Mouse (Mus musculus) c-Kit-positive CD71-negative TER-119-negative erythroid progenitor cells, embryonic 14.5 days (primary cell): ENCODE data around the gene Gm49395.

Experiments used
- DNase-seq: peaks from one replicate; pipeline ENCODE4 v3.0.0-alpha.2; 2013; ENCODE audit warnings: low read depth

Gene Gm49395

DNA sequence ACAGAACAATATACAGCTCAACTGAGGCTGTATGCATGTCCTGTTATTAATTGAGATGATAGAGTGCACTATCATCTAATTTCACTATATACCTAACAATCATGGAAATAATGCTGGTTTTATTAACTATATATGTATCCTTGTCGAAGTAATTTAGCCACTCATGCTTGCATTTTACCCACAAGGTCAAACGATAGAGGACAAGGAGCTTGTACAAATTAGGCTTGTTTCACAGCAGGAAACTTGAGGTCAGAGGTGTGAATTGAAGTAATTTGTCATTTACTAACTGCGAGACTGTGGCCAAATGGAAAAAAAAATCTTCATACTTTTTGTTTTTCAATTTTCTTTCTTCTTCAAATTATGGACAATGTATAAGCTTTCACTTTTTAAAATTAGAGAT is 3.5 kb downstream of the Gm49395 start:
- no peak for DNase-seq

DNA sequence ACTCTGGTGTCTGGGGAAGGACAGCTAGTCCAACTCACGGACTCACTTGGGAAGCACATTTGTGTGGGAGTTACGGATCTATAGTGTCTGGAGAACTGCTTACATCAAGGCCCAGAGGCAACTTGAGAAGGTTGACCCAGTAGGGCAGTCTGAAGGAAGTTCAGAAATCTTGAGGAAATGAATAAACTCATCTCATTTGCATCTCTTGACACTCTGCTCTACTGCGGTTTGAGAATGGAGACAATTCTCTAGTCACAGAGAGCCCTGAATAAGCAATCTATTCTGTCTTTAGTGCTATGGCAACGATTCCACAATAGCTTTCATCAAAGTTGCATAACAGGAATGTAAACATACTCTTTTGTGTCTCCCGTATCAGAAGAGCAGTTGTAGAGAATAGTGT is 4.8 kb downstream of the Gm49395 start:
- DNase-seq, result no peak

DNA sequence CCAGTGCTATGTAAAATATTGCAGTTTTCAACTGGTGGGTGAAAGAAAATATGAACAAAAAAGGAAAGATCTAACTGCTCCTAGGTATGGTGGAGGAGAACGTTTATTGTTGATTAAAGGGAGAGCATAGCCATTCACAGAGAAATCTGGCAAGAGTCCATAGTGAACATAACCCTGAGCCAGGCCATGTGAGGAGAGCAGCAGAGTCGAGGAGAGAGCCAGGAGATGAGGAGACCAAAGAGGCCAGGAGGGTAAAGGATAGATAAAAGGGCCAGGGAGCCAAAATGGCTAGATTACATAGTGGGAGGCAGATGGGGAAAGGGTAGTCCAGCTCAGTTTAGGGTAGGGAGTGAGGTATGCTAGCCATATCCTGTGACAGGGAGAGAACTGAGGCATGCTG is 5.5 kb downstream of the Gm49395 start:
- DNase-seq, result no peak

DNA sequence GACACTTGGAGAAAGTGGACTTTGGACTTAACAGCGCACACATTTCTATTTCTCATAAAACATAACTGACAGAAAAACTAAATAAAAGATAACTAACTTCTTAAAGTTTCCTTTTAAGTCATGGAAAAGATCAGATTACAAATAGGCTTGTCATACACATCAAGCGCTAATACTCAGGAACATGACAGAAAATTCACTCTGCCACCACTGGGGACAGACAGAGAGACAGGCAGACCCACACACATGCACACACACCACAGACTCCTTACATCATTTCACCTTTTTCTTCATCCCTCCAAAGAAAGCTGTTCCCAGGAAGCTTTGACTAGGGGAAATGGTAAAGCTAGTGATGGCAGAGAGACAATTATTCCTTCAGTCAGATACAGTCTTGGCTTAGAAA is 6.3 kb downstream of the Gm49395 start:
- no peak for DNase-seq

DNA sequence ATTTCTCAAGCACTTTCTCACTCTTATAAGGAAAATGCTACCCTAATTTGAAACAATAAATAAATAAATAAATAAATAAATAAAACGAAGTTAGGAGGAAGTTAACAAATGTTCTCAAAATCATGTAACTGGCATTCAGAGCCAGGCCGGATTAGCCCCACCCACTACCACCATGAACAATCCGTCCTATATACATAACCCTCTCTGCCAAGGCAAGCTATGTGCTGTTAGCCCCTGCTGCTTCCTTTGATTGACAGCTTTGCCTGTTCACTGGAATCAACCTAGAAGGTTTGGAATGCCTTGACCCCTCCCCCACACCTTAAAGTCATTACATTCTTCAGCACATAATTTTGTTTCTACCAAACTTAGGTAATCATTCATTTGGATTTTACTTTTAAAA is 10.2 kb downstream of the Gm49395 start:
- DNase-seq, result no peak

DNA sequence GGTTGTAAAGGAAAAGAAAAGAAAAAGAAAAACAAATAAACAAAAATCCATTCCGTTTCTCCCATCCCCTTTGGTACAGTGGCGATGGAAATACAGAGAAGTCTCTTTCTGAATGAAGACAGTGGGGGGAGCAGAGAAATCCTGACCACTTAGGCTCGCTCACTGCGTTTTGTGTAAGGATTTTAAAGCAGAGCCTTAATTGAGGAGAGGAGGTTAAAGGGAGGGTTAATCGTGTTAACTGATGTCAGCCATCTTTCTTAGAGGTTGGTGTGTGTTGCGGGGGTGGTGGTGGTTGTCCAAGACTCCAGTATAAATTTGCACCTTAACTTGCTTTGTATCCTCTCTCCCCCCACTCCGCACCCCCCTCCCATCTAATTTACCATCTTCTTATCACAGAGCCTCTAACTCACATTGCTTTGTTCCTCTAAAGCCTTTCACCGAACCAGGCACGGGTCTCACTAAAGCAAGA is 10.7 kb downstream of the Gm49395 start:
- no peak for DNase-seq

DNA sequence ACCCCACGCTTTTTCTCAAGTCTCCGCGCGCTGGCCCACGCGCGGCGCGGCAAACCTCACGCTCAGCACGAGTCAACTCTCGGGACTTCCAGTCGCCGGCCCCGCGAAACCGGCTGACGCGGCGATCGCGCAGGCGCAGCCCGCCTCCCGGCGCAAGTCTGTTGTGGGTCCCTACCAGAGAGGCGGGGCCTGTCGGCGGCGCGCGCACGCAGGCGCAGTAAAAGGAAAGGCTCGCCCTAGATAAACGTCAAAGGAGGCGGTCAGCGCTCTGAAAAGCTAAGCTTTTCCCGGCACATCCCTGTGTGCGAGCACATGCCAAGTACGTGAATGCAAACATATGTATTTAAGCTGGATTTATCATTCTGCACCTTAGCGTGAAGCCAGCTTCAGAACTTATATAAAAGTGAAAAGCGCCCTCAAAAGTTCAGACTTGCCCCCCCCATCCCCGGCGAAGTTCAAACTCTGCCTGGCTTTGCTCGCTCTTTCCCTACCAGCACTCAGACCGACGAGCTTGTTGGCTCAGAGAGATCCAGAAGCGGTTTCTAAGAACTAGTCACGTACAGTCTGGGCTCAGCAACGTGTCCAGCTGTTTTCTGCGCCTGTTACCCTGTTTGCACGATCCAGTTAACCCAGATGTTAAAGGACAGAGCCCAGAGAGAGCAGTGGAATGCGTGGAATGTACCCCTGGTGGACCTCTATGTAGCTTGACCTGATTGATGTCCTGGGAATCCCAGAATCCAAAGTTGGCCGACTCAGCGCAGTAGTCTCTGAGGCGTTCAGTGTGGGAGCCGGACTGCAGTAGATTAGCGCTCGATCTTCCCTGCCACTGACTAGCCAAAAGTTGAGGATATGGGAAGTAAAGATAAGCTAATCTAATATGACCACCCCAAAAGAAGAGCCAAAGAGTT is 11.4 kb downstream of the Gm49395 start, which contains the start of gene Pelo:
Gene Pelo, minus strand, starts transcription at position 118 of the 908 bp plus-strand sequence.
- peak; percentile 80 for DNase-seq

DNA sequence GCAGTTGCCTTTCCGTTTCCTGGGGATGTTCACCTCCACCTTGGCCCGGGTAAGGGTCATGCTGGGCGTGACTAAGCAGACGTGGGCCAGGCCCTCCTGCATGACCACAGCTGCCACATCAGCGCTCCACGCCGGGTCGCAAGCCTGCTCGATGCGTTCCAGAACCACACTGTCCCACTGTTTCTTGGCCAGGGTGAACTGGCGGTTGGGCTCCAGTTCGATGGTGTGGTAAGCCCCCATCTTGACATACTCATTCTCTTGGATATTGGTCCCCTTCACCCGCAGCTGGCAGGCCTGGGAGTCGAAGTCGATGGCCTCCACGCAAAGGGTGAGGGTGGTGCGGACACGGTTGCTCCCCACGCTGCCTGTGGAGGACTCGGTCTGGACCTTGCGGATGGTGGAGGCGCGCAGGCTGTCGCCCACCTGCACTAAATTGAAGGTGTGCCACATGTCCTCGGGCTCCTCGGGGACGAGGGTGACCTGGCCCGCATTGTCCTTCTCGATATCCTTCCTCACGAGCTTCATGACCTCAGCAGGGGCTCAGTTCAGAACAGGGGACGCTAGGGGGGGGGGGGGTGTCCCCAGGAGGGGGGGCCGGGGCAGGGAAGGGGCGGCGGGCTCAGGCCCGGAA is 12.2 kb downstream of the Gm49395 start:
- no peak for DNase-seq

DNA sequence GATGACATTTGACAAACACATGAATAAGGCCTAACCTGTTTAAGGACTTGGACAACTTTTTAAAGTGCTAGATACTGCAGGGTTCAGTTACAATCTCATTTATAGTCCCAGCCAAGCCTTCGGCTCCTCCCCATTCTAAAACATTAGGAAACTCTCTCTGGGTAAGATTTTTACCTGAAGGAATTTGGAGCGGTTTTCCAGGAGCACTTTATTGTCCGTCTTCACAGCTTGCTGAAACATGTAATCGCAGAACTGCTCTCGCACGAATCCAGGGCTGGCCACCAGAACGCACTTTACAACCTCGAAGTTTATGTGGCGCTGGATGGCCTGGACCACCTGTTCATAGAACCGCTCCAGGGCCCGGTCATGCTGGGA is 12.7 kb downstream of the Gm49395 start:
- no peak for DNase-seq

DNA sequence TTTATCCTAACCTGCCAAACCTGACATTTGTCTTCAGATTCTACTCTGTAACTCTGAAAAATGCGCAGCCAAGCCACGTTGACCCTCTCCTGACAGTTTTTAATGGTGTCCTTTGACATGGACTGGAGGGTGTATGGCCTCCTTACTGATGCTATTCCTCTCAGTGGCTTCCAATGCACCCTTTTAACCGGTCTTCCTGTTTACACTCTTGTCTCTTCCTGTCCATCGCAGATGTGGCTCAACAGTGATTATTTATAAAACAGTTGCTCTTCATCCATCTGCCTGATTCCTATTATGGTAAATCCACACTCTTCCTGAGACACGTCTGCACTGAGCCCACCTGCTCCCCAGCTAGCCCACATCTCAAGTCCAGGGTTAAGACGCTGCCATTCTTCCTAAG is 15.7 kb downstream of the Gm49395 start:
- DNase-seq, result no peak

DNA sequence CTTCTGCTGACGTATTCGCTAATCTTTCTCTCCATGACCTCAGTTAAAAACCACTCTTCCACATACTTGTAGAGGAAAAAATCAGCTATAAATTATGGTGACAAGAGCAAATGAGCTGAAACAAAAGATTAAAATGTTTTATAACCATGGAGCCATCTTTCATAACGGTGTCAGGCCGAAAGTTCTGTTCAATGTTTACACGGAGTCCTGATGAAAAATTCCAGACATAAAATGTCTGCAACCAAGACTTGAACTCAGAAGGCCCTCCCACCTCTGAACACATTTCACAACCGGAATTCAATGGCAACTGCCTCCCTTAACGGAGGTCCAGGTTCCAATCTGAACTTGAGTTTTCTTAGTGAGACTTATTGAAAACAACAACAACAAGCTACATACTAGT is 19.4 kb downstream of the Gm49395 start:
- DNase-seq, result no peak

DNA sequence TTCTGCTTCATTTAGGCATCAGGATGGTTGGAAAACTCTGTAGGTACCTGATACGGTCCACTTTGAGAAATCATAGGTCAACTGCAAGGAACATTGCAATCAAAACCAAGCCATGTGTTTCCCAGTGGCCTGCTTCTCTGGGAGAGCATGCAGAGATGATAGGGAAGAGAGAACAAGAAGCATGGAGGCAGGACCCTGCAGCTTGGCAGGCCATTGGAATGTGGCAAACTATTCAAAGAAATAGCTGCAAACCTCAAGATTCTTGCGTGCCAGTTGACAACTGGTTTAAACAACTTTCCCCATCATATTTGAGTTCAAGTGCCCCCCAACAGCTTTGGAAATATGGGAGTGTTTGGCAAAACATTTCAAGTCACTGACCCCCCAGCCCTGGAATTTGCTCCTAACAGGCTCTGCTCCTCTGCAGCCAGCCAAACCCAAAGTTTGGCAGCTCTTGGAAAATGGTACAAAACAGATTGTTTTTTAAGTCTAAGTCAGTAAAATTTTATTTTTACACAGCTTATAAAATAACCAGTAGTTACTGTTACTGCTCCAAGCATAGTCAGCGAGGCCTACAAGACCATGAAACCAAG is 21.6 kb downstream of the Gm49395 start:
- no peak for DNase-seq

DNA sequence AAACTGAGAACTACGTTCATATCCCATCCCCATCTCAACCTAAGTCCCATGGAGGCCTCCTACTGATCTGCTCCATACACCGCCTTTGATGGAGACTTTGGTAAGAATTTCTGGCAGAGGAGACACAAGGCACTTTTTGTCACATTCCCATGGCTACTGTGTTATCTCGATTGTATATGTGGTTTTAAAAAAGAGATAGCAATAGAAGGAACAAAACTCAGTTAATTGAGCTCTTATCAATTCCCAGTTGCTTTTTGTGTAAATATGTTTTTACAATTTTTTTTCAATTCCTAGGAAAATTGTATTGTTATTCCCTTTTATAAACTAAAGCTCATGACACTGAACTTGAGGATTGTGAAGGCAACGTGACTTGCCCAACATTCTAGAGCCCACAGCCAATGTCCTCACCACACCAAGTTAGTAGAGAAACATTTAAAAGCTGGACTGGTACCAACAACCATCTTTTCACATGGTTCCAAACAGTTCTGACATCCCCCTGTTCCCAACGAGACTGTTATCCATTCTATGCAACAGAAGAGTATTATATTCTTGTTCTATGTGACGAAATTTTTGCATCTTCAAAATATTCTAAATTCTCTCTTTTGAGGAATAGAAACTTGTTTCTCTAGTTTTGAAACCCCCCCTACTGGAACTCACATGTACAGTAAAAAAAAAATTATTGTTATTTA is 22.6 kb downstream of the Gm49395 start:
- no peak for DNase-seq

DNA sequence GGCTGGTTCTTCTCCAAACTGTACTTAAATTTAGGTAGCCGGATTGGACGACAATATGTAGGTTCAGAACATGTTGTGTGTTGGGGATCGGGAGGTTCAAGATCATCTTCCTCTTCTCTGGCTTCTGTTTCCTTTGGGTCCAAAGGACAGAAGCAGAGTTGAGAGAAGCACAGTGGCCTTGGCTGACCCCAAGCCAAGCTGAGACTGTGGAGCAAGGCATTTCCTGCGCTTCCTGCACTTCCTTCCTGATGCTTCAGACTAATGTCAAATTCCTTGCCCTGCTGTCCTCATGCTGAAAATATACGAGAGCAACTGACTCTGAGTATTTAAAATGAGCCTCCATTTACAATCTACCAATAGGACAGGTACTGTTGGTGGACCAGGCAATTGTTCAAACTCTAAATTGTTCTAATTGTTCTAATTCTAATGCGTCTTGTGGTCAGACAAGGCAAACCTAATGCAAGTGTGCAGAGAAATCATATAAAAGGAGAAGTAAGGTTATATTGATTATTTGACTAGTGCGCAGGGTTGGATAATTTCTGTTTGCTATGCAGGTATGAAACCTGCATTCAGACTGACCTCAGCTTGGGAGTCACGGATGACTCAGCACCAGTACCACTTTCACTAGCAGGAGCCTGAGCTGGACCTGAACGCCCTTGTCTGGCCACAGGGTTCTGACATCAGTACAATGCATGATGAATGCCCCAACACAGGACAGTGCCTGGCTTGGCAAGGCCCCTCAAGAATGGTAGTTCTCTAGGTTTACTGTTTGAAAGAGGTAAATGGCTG is 24.2 kb downstream of the Gm49395 start:
- no peak for DNase-seq

DNA sequence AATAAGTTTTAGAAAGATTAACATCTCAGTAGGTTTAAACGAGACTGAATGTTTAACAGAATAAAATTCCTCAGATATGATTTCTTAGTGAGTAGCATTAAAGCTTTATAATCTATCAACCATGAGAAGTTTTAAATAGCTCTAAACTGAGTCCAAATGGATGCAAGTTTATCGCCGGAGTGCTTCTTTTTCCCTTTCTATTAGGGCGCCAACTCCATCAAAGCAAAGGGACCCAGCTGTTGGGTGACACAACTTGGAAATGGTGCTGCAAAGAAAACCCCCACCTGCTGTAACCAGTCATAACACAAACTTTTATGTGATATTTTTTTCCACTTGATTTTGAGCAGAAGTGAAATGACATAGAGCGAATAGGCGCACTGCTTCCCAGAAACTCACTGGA is 29.3 kb downstream of the Gm49395 start:
- no peak for DNase-seq

DNA sequence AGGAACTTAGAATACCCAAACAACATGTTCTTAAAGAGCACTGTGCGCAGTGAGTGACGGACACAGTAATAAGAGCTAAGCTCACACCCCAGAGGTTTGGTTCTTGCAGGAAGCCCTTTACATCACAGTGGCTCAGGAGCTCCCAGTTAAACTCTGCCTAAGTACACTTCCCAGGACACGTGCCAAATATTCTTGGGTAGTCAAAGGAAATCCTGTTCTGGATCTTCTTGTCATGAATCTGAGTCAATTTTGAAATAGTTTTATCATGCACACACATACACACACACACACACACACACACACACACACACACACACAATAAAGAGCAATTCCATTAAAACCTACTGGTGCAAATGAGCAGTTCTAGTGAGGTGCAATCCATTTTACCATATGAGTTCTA is 30.3 kb downstream of the Gm49395 start:
- no peak for DNase-seq

DNA sequence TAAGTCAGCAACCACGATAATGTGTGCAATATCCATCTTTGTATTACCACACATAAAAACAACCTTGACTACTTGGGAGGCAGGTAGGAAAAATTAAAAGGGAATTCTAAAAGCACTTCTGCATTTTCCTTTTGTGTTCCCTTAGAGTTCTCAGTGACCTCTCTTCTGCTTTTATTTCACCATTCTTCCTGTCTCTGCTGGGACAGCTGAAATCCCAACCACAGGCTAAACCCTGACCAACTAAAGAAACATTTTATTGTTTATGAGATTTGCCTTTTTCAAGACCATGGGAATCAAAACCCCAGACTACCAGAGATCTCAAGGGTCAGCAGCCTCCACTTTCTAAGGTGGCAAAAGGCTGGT is 33.8 kb downstream of the Gm49395 start:
- no peak for DNase-seq

DNA sequence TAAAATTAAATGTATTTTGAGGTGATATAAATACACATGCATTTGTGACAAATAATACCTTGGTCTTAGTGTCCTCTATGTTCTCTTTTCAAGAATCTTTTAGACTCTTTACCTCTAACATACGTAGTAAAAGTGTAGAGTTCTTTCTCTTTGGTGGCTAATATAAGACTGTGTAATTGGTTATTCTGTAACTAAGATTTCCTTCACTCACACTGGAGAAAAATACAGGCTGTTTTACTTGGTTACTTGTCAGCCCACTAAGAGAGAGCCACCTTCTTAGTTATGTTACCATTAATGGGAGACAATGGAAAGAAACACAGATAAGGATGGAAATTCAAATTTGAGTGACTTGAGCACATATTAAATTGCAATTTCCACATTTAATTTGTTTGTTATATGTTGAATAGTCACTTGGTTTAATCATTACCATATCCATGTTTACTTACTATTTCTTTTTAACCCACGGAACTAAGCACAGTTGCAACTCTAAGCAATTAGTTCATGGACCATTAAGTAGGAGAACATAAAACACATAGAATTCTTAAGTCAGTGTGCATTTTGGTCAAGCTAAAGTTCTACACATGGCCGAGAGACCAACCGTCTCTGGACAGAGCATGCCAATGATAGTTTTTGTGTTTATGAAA is 34.3 kb downstream of the Gm49395 start:
- DNase-seq, result no peak

DNA sequence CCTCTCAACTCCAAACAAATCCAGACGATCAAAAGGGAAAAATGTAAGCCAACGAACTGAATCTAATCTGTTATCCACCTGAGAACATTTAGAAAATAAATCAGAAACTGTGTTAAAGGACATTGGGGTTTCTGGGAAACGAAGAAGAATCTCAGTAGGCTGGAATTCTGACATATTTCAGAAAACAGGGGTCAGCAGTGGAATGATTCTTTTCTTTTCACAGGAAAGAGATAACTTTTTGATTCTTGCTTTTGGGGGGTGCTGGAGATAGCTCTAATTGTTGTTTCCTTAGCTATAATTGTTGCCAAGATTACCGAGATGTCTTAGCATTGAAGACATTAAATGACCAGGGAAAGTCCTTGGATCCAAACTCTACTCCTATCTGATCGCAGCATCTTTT is 44.2 kb downstream of the Gm49395 start:
- no peak for DNase-seq

DNA sequence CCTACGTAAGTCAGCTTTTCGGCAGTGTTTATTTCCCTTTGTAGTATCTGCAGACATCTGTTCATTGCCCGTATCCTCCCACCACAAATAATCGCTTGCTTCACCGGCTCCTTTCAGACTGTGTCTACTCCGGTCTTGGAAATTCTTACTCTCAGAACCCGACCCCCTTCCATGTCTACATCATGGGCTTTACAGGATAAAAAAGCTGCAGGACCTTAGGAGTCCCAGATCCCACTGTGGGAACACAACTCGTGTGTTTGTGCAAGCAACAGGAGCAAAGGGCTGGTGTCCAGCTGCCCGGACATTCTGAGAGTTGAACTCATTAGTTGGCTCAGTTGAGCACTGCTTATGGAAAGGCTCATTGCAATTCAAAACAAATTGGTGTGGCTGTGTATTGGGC is 46.9 kb downstream of the Gm49395 start:
- no peak for DNase-seq

DNA sequence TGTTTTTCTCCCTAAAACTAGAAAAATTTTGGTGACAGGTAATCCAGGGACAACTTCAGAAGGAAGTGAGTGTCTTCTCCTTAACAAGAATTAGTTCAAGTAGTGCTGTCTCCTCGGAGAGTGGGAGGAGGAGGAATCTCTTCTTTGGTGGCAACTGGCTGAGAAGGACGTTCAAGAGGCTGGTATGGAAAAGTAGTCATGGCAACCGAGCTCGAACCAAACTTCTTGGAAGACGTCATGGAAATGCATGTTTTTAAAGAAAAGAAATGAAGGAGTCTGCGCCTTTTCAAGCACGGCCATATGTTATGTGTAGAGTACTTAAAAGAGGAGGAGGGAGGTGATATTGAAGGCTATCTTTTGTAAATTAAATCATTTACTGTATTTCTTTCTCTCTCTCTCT is 49.2 kb downstream of the Gm49395 start:
- no peak for DNase-seq
